Mouse (Mus musculus): Measurements from ENCODE around the gene Osbpl5.

- TF ChIP-seq MAFK (IDR thresholded peaks at IDR 0.05; ENCODE audit: insufficient read depth, low read depth, low read length) (no peak), HCFC1 (IDR thresholded peaks at IDR 0.05; ENCODE audit: borderline replicate concordance, insufficient read depth, low read length) (no peak), ZNF384 (IDR thresholded peaks at IDR 0.05; ENCODE audit: low read depth, low read length) (no peak), ZC3H11A (IDR thresholded peaks at IDR 0.05; ENCODE audit: borderline replicate concordance, low read depth, low read length) (no peak), CHD2 (IDR thresholded peaks at IDR 0.05; ENCODE audit: low read depth, low read length) (no peak)
Measured at GRCm38 (mm10) chr7:143739511-143740461, 17.0 kb downstream of the Osbpl5 start.

Data from ES-E14 (cell line).